Comparison of ENCODE assay signal across 8 mouse cellular contexts in genomic region chr10:24621572-24621971, GRCm38 (mm10). TPM values are rescaled to one million over a fixed set of nuclear protein-coding genes. Genes with fewer than 3 reads are reported as not detected.
A peak's percentile ranks its signal among the peaks of the same experiment; 100 is the strongest.
DNase-seq lines count a peak whose midpoint lies in the region; ATAC-seq and TF ChIP-seq lines count a peak whose summit lies in the region.

No protein-coding gene starts in this region.

- 28% methylated on average over 9 of the region's 9 CpGs for WGBS in intestine, postnatal 0 days
- WGBS in intestine, embryonic 16.5 days = 40% methylated on average over 9 of the region's 9 CpGs
- WGBS in midbrain, postnatal 0 days = 39% methylated on average over 9 of the region's 9 CpGs

- peak; percentile 91 for TF ChIP-seq CTCF in intestine, postnatal 0 days (IDR thresholded peaks at IDR 0.05; ENCODE audit: low read depth)
- TF ChIP-seq CTCF in embryonic fibroblast, embryonic 13.5 days (IDR thresholded peaks at IDR 0.05; ENCODE audit: borderline replicate concordance, insufficient read depth, low read length) = peak; percentile 55; the same call in 1 of the 2 replicates
- TF ChIP-seq CTCF in midbrain, postnatal 0 days (IDR thresholded peaks at IDR 0.05) = peak; percentile 78

- peak; percentile 82 for DNase-seq in CD4-positive, CD25-positive, alpha-beta regulatory T cell, adult 2 months (ENCODE audit: low read depth, low spot score)
- peak; percentile 46 for DNase-seq in T-cell, adult 2 months (ENCODE audit: low spot score)
- peak; percentile 81 to 82 for DNase-seq in kidney, postnatal 4 days
- no peak for DNase-seq in midbrain, postnatal 0 days (ENCODE audit: low spot score)
- peak; percentile 57 to 69 for DNase-seq in thymus, postnatal 36 days

- ATAC-seq in intestine, postnatal 0 days = no peak
- ATAC-seq in intestine, embryonic 16.5 days = no peak
- no peak for ATAC-seq in midbrain, postnatal 0 days (ENCODE audit: low FRiP score)

- no peak for TF ChIP-seq POLR2A in embryonic fibroblast, embryonic 13.5 days (IDR thresholded peaks at IDR 0.05; ENCODE audit: low read depth, low read length)

- no peaks in the 10 kb centered on the region for H3K36me3 ChIP-seq in intestine, postnatal 0 days (ENCODE audit: control insufficient read depth, insufficient read depth)
- H3K36me3 ChIP-seq in intestine, embryonic 16.5 days (ENCODE audit: control insufficient read depth, insufficient read depth, low read length) = no peaks in the 10 kb centered on the region
- no peaks in the 10 kb centered on the region for H3K36me3 ChIP-seq in midbrain, postnatal 0 days (ENCODE audit: insufficient read depth, low read length)

- no peak overlapping the region for H3K9ac ChIP-seq in intestine, postnatal 0 days (ENCODE audit: low read depth, low read length)
- H3K9ac ChIP-seq in intestine, embryonic 16.5 days (ENCODE audit: low read depth, low read length) = no peak overlapping the region
- H3K9ac ChIP-seq in midbrain, postnatal 0 days (replicated peaks; ENCODE audit: low read length, poor library complexity, severe bottlenecking) = no peak overlapping the region

- H3K9me3 ChIP-seq in intestine, postnatal 0 days (ENCODE audit: control insufficient read depth) = no peaks in the 10 kb centered on the region
- H3K9me3 ChIP-seq in intestine, embryonic 16.5 days (ENCODE audit: control insufficient read depth, low read length) = no peaks in the 10 kb centered on the region
- no peaks in the 10 kb centered on the region for H3K9me3 ChIP-seq in midbrain, postnatal 0 days (ENCODE audit: low read length)

- no peak overlapping the region for H3K4me2 ChIP-seq in intestine, postnatal 0 days (replicated peaks; ENCODE audit: low read depth)
- no peak overlapping the region for H3K4me2 ChIP-seq in intestine, embryonic 16.5 days (ENCODE audit: low read depth, low read length)
- H3K4me2 ChIP-seq in midbrain, postnatal 0 days (ENCODE audit: low read depth, low read length, poor library complexity, severe bottlenecking) = no peak overlapping the region

- no peak overlapping the region for H3K4me3 ChIP-seq in intestine, postnatal 0 days (ENCODE audit: low read depth, low read length)
- H3K4me3 ChIP-seq in intestine, embryonic 16.5 days (ENCODE audit: low read length) = no peak overlapping the region
- no peak overlapping the region for H3K4me3 ChIP-seq in embryonic fibroblast, embryonic 13.5 days (ENCODE audit: insufficient read depth, low read length)
- H3K4me3 ChIP-seq in midbrain, postnatal 0 days (ENCODE audit: low read depth, low read length) = no peak overlapping the region

- H3K27me3 ChIP-seq in intestine, postnatal 0 days (replicated peaks; ENCODE audit: control insufficient read depth, insufficient read depth, low read length) = no peaks in the 10 kb centered on the region
- no peaks in the 10 kb centered on the region for H3K27me3 ChIP-seq in intestine, embryonic 16.5 days (replicated peaks; ENCODE audit: control insufficient read depth, insufficient read depth, low read length)
- no peaks in the 10 kb centered on the region for H3K27me3 ChIP-seq in midbrain, postnatal 0 days (ENCODE audit: insufficient read depth, low read length)

- no peaks in the 10 kb centered on the region for H3K4me1 ChIP-seq in intestine, postnatal 0 days (replicated peaks; ENCODE audit: control insufficient read depth, insufficient read depth, low read length)
- H3K4me1 ChIP-seq in intestine, embryonic 16.5 days (ENCODE audit: control insufficient read depth, insufficient read depth, low read length) = no peaks in the 10 kb centered on the region
- H3K4me1 ChIP-seq in embryonic fibroblast, embryonic 13.5 days (ENCODE audit: control insufficient read depth, insufficient read depth, low read length) = no peaks in the 10 kb centered on the region
- no peaks in the 10 kb centered on the region for H3K4me1 ChIP-seq in midbrain, postnatal 0 days (ENCODE audit: insufficient read depth, low read length)

- H3K27ac ChIP-seq in intestine, postnatal 0 days (ENCODE audit: low read depth, low read length) = no peak overlapping the region
- H3K27ac ChIP-seq in intestine, embryonic 16.5 days (ENCODE audit: low read length) = no peak overlapping the region
- no peak overlapping the region for H3K27ac ChIP-seq in embryonic fibroblast, embryonic 13.5 days (ENCODE audit: insufficient read depth, low read length)
- H3K27ac ChIP-seq in midbrain, postnatal 0 days (ENCODE audit: low read depth, low read length) = no peak overlapping the region

RNA-seq across cellular contexts. Expression of gene Ccn2, which starts 26.3 kb away (rescaled TPM):
- 7.8 and 10.2 TPM in 2 replicates for polyA plus RNA-seq in intestine, postnatal 0 days (2015; fragmentation: Nextera tagmentation; extraction: Ambion mirVana)
- 8.9 and 12.7 TPM in 2 replicates for polyA plus RNA-seq in intestine, embryonic 16.5 days (2015; fragmentation: Nextera tagmentation; extraction: Ambion mirVana)
- polyA plus RNA-seq in embryonic fibroblast, embryonic 13.5 days (2011; ENCODE audit: insufficient read length, low read depth, missing spikeins) = 483 and 1,320 TPM in 2 replicates
- 10.0 and 16.2 TPM in 2 replicates for total RNA-seq in midbrain, postnatal 0 days (2014; rRNA removed)
- polyA plus RNA-seq in midbrain, postnatal 0 days (2015; fragmentation: Nextera tagmentation; extraction: Ambion mirVana) = 2.3 and 3.7 TPM in 2 replicates

Comparison
In these comparisons a context has a peak if more than half of its experiments do, and no peak if none do; other contexts are left out.
1. RNA of gene Ccn2, which starts 26.3 kb away (polyA plus RNA-seq): 483 to 1,320 TPM in embryonic fibroblast, embryonic 13.5 days; 8.9 to 12.7 TPM in intestine, embryonic 16.5 days, 7.8 to 10.2 TPM in intestine, postnatal 0 days and 2.3 to 3.7 TPM in midbrain, postnatal 0 days; every median in the first group is over 10 times any median in the second.
2. Peak in every context shown above with its lines, with median percentiles within 50 percentile points of each other: CTCF ChIP-seq.